Mouse (Mus musculus) E14TG2a.4 (cell line): ENCODE measurements at regions not wholly inside any gene's neighbourhood (a gene's known extent, or its start where the extent isn't known, plus 50 kb on each side); places are given as distances from the start of the nearest gene placed in this dataset.

ENCODE experiments used
- CTCF ChIP-seq: conservative IDR thresholded peaks from 2 replicates; pipeline ENCODE4 v1.5.1; 2014; ENCODE audit warnings: low read length
- NANOG ChIP-seq: IDR thresholded peaks from 2 replicates; pipeline ENCODE4 v1.6.1; 2014; ENCODE audit warnings: borderline replicate concordance, low read length, mixed read lengths
- POU5F1 ChIP-seq: IDR thresholded peaks from 2 replicates; pipeline ENCODE4 v1.6.1; 2014; ENCODE audit warnings: low read length, borderline replicate concordance

DNA sequence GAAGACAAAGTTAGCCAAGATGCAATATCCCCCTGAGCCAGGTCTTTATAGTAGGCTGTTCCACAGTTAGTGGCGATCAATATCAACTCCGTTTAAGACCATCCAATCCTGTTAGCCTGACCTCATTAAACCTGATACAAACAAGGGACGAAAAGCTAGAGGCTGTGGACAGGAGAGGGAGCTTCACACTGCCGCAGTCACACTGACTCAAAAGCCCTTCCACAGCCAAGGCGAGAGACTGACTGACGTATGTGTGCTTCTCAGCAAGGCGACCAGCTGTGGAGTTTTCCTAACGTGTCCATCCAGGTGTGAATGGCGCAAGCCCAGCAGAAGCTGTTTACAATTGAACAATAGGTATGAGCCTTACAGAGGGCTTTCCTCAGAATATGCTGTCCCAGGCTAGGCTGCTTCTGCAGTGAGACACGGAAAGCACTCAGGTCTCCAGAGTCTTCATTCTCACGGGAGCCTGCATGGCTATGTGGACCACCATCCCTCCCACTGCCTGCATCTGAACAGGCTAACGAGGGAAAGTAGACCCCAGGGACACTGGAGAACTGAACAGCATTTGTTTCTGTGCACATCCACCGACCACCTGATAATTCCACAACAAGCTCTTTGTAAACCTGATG lies 224.7 kb upstream of the Pgrmc2 start:
- no peak for TF ChIP-seq CTCF
- no peak for TF ChIP-seq NANOG
- no peak for TF ChIP-seq POU5F1
